Mouse (Mus musculus) splenic B cell, adult 2 months (primary cell): ENCODE data around the gene Adgrg3.
A peak's percentile ranks its signal among the peaks of the same experiment; 100 is the strongest.

Source experiments
- DNase-seq: peaks from one replicate; pipeline ENCODE4 v3.0.0-alpha.2; 2011; ENCODE audit warnings: low read depth, low spot score
- H3K27me3 ChIP-seq: 2 replicates; pipeline ENCODE4 v1.6.1; 2012; ENCODE audit warnings: mild to moderate bottlenecking, low read length, moderate library complexity, mixed read lengths; ENCODE audit not compliant: control insufficient read depth, poor library complexity, insufficient read depth, severe bottlenecking
- H3K36me3 ChIP-seq: 2 replicates; pipeline ENCODE4 v1.6.1; 2012; ENCODE audit warnings: mild to moderate bottlenecking, low read length, moderate library complexity, mixed read lengths; ENCODE audit not compliant: control insufficient read depth, poor library complexity, insufficient read depth, severe bottlenecking

Adgrg3 gene

DNA sequence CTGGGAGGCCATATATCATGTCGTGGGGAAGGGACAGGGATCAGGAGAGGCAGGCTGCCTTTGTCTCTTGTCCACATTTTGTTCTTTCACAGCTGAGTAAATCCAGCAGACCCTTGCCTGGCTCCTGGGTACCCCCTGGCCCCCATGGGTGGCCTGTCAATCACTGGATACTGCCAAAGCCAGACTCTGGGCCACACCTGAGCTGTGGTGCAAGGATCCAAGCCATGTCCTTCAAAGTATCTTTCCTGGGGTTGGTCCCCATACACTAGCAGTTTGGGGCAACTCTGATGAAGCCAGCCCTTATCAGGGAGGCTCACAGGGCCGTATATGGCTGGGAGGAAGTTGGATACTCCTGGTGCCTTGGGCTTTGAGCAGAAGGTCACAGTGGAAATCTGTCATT is 19.1 kb upstream of the Adgrg3 start:
- Histone ChIP-seq H3K36me3 (no peaks in the 10 kb centered on the region), H3K27me3 (no peaks in the 10 kb centered on the region)
- DNase-seq: no peak

DNA sequence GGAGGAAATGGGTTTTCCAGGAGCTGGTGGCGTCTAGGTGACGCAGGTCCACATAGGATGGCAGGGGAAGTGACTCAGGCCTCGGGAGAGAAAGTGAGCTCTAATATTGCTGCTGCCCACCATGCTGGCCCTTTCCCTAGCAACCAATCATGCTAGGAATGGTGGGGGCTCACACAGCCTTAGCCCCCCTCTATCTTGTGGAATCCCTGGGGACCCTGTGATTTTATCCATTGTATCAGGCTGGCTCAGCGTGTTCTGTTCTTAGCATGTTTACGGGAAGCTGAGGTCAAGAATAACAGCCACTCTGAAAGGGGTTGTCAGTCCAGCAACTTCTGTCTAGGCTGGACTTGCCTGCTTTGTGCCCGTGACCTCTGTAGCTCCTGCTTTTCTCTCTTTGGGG is 18.5 kb upstream of the Adgrg3 start:
- DNase-seq: no peak
- Histone ChIP-seq H3K36me3 (no peaks in the 10 kb centered on the region), H3K27me3 (no peaks in the 10 kb centered on the region)

DNA sequence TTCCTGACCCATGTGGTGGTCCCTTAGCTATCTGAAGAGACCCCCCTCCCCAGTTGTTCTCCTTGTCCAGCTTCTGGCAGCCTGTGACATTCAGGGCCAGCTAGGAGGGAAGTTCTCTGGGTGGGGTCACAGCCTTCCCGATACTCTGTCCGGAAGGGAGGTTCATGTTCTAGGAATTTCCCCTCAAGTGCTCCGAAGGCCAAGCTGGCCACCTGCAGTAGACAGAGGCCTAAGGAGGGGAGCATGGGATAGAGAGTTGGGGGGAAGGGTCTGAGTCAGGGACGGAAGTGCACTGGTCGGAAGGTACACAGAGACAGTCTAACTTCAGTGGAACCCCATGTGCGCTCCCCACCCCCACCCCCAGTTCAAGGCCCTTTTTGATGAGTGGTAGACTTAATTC is 17.5 kb upstream of the Adgrg3 start:
- no peak for DNase-seq
- no peaks in the 10 kb centered on the region for H3K27me3 ChIP-seq
- H3K36me3 ChIP-seq: no peaks in the 10 kb centered on the region

DNA sequence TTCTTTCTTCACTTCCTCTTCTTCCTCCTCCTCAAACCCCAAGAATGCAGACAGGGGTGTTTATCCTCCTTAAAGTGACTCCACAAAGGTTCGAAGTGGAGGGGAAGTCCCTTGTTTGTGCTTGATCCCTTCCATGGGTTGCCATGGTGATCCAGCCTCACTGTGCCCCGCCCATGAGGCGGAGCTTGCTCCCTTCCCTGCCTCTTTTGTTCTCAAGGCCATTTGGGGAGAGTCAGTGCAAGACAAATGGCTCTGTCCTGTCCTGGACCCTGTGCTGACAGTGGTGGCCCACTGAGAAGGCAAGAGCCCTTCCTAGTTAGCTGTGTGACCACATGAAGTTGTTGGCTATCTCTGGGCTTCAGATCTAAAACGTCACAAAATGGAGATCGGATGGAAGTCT is 16.8 kb upstream of the Adgrg3 start:
- DNase-seq: peak; percentile 77
- Histone ChIP-seq H3K36me3 (no peaks in the 10 kb centered on the region), H3K27me3 (no peaks in the 10 kb centered on the region)

DNA sequence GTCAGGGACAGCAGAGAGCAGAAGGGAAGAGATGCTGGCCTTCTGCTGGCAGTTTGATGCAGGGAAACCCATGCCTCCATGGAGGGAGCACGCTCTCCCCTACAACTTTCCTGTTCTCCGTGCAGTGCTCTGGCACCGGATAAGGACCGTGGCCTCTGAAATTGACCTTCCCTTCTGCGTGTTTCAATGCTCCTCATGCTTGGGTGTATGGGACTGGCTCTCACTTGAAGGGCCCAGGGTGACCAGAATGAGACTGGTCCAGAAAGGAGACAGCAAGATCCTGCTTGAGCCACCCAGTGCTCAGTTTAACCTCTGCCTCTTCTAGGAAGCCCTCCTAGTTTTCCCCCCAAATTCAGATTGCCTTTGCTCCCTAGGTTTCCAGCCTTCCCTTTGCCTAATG is 16.3 kb upstream of the Adgrg3 start:
- DNase-seq: no peak
- Histone ChIP-seq H3K27me3 (no peaks in the 10 kb centered on the region), H3K36me3 (no peaks in the 10 kb centered on the region)

DNA sequence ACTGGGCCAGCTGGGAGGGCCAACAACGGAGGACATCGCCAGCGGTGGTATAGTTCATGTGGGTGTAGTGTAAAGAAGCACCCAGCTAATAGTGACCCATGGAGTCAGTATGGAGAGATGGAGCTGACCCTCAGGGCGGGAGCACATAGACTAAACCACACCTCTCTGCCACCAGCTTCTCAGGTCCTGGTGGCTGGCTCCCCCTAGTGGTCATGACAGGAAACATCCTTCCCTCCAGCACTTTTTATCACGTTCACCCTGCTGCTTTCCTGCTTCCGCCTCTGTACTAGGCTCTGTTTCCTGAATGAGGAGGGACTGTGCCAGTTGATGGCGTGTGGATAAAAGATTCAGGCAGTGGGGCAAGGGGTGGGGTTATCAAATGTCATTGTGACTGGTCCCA is 15.8 kb upstream of the Adgrg3 start:
- DNase-seq: peak; percentile 85
- Histone ChIP-seq H3K36me3 (no peaks in the 10 kb centered on the region), H3K27me3 (no peaks in the 10 kb centered on the region)

DNA sequence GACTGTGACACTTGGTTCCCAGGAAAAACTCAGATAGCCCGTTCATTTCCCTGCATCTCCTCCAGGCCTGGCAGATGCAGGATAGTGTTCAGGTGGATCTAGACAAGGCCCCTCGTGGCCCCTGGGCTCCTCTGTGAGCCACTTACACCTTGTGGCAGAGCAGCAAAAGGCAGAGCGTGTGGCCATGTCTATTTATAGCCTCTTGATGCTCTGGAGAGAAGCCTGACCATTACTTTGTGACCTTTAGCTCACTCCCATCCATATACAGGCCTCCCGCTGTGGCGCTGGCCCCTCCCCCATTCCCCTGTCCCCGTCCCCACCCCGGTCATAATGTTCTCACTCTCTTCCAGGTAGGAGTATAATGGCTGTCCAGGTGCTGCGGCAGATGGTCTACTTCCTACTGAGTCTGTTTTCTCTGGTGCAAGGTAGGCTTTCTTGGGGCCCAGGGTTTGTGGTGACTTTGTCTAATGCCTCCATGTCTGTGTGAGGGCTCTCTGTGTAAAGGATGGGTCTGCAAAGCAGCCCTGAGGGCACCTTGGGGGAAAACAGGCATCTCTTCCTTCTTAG is 15.3 kb upstream of the Adgrg3 start:
- Histone ChIP-seq H3K27me3 (no peaks in the 10 kb centered on the region), H3K36me3 (no peaks in the 10 kb centered on the region)
- DNase-seq: no peak

DNA sequence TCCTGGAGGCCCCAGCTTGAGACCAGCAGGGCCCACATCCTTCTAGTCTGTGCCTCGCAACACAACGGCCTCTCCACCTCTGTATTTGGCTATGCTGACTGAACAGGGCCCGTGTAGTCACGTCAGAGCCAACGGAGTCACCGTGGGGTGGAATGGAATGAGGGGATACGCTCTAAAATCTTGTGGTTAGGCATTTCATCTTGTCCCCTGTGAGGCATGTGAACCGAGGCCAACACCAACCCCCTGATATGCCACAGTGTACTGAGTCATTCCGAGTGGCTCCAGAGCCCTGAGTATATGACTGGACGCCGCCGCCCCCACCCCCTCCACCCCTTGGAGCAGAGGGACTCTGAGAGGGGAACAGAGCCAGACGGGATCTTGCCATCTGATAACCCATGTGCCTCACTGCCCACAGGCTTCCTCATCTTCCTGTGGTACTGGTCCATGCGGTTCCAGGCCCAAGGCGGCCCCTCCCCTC is 5.0 kb upstream of the Adgrg3 start:
- DNase-seq: no peak
- H3K36me3 ChIP-seq: no peaks in the 10 kb centered on the region
- no peaks in the 10 kb centered on the region for H3K27me3 ChIP-seq

DNA sequence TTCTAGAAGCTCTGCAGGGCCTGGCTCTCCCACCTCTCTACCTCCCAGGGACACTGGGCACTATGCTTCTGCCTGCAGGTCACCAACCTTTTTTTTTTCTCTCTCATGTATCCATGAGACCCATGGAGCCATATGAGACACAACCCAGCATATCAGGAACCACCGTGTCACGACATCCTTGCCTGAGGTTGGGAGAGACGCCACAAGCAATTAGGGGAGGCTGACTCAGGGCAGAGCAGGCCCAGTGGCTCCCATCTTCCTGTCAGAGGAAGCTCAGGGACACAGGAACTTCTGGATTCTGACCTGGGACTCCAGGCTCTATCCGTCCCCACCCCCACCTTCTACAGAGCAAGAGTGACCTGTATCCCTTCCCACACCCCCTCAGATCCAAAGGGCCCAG is 1.6 kb upstream of the Adgrg3 start:
- Histone ChIP-seq H3K27me3 (no peaks in the 10 kb centered on the region), H3K36me3 (no peaks in the 10 kb centered on the region)
- no peak for DNase-seq

DNA sequence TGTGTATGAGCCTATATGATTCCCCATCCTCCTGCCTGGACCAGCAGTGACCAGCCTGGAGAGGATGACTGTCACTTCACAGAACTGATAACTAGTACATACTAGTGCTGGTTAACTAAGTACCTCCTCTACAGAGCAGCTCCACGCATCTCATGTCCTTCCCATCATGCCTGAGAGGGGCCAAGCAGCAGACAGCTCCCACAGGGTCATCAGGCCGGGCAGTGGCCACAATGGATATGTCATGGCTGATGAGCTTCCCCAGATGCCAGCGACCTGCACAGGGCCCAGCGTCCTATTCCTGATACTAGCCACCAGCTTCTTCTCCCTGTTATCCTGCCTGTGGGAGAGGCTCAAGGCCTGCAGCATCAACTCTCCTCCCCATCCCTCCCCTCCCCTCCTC is 808 bp upstream of the Adgrg3 start:
- H3K27me3 ChIP-seq: no peaks in the 10 kb centered on the region
- no peaks in the 10 kb centered on the region for H3K36me3 ChIP-seq
- DNase-seq: no peak

DNA sequence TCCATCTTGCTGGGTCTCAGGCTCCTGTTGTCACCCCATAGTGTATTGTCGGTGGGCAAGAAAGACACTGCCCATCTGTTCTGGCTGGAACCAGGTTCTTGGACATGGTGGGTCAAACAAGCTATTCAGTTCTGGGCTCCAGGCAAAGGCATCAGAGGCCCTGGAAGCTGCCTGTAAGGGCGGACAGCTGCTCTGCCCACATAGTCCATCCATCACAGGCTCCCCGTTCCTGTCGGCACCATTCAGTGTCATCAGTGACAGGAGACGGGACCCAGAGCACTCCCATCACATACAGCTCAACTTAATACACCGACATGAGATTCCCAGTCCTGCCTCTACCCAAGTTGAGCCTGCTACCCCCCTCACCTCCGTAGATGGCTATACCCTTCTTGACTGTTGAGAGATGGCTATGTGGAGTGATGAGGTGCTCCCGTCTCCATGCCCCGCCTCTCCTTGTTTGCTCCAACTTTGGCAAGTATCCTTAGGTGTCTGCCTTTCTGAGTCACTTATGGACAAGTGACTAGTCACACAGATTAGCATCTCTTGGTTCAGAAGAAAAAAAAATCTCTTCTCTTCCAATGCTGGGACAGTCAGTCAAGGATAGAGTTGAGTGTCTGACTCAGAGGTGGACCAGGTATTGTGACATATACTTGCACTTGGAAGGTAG is 610 bp downstream of the Adgrg3 start:
- DNase-seq: no peak

DNA sequence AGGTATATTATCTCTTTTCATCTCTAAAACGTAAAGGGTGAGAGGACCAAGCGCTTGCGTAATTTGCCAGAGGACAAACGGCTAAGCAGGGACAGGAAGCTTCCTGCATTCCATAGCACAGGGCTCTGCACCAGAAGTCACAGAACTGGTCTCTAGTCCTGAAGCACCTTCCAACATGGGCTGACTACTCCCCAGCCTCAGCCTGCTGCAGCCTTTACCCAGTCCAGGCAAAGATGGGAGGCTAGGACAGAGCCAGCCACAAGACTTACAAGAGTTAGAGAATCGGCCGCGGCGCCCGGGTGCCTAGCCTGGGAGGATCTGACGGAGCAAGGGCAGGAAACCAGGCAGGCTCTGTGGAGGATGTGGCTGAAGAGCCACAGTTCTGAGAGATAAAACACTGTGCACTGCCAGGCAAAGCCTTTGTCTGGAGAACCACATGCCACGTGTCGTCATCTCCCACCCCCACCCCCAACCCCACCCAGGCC is 2.8 kb downstream of the Adgrg3 start:
- DNase-seq: no peak
- H3K27me3 ChIP-seq: no peaks in the 10 kb centered on the region
- H3K36me3 ChIP-seq: no peaks in the 10 kb centered on the region

More for the DNA sequence above, 610 bp downstream of the Adgrg3 start:
- no peaks in the 10 kb centered on the region for H3K36me3 ChIP-seq
- H3K27me3 ChIP-seq: no peaks in the 10 kb centered on the region

DNA sequence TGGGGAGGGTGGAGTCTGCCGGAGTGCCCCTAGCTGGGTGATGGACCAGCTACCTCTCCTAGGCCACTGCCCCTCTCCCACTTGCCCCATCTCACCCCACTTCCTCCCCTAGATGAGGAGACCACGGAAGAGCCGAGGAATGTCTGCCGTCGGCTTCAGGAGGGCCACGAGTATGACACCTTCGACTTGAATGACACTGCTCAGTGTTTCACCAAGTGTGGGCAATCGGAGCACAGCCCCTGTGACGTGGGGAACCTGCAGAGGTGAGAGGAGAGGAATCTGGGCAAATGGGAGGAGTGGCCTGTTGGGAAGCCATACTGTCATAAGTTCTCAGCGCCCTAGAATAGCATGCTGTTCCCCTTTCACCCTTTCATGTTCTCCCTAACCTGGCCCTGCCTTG is 3.3 kb downstream of the Adgrg3 start:
- no peaks in the 10 kb centered on the region for H3K36me3 ChIP-seq
- peak; percentile 15 for DNase-seq
- no peaks in the 10 kb centered on the region for H3K27me3 ChIP-seq

DNA sequence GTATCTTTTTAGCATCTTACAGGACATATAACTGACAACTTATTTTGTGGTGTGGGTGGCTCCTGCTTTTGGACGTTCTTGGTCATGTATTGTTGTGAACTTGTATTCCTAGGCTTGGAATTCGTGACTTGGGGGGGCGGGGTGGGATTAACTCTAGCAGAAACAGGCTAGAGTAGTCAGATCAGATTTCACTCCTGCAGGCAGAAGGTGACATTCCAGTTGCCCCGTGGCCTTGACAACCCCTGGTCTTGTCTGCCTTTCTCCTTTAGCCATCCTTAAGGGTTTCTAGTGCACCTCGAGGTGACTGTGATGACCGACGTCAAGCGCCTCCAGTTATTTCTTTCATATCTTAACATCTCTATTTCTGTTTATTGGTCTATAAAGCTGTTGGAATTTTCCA is 5.7 kb downstream of the Adgrg3 start:
- no peaks in the 10 kb centered on the region for H3K36me3 ChIP-seq
- DNase-seq: no peak
- H3K27me3 ChIP-seq: no peaks in the 10 kb centered on the region

DNA sequence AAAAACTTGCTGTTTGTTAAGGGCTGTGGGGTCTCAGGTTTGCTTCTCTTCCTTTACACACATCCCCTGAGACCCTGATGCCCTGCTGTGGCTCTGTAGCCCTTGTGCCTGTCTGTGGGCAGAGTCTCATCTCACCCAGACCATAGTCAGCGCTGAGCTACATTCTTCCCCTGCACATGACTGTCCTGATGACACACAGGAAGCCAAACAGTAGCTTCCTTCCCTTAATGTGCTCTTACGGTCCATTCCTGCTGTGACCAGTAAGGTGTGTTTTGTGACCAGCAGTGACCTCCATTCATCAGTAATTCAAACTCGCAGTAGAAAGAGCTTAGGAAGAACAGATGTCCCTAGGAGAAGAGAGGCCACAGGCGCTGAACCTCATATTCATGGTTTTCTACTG is 6.9 kb downstream of the Adgrg3 start:
- peak; percentile 20 for DNase-seq
- no peaks in the 10 kb centered on the region for H3K27me3 ChIP-seq
- no peaks in the 10 kb centered on the region for H3K36me3 ChIP-seq

DNA sequence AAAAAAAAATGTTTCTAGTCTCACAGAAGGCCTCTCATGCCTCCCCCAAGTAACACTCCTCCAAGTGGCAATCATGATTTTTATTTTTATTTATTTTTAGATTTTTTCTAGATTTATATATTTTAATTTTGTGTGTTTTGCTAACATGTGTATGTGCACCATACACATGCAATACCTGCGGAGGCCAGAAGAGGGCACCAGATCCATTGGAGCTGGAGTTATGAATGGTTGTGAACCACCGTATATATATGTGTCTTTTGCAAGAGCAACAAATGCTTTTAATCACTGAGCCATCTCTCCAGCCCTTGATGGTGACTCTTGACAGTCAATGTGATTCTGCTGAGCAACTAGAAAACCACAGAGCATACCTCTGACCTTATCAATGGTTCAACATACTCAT is 7.9 kb downstream of the Adgrg3 start:
- Histone ChIP-seq H3K36me3 (no peaks in the 10 kb centered on the region), H3K27me3 (no peaks in the 10 kb centered on the region)
- DNase-seq: peak; percentile 45
